Mouse (Mus musculus) limb, embryonic 14.5 days (tissue): ENCODE data around the gene Gtf2h4. TPM values are rescaled to one million over a fixed set of nuclear protein-coding genes. Genes with fewer than 3 reads are reported as not detected.
A peak's percentile ranks its signal among the peaks of the same experiment; 100 is the strongest.

Experiments used
- ATAC-seq: fragments of 200-750 bp; cut with Nextera tagmentation; 2 replicates; pipeline ENCODE4 v1.8.0; 2017; ENCODE audit warnings: low read depth, moderate number of reproducible peaks, moderate TSS enrichment; ENCODE audit not compliant: low FRiP score
- DNase-seq: peaks from one replicate; pipeline ENCODE4 v3.0.0-alpha.2; 2015; ENCODE audit warnings: low spot score
- H3K27ac ChIP-seq: fragments of 300-500 bp; sonication (generic); replicated peaks from 2 replicates; pipeline ENCODE4 v1.5.1; 2014; ENCODE audit warnings: low read depth, mild to moderate bottlenecking, low read length, moderate library complexity, mixed read lengths
- H3K27me3 ChIP-seq: fragments of 300-500 bp; sonication (generic); 2 replicates; pipeline ENCODE4 v1.6.1; 2014; ENCODE audit warnings: low read length, mixed read lengths; ENCODE audit not compliant: control insufficient read depth, insufficient read depth
- H3K36me3 ChIP-seq: fragments of 300-500 bp; sonication (generic); 2 replicates; pipeline ENCODE4 v1.6.1; 2014; ENCODE audit warnings: mild to moderate bottlenecking, low read length, moderate library complexity, mixed read lengths; ENCODE audit not compliant: control insufficient read depth, insufficient read depth
- H3K4me1 ChIP-seq: fragments of 300-500 bp; sonication (generic); 2 replicates; pipeline ENCODE4 v1.6.1; 2014; ENCODE audit warnings: antibody characterized with exemption, low read length, mixed read lengths; ENCODE audit not compliant: control insufficient read depth, insufficient read depth
- H3K4me2 ChIP-seq: fragments of 300-500 bp; sonication (generic); replicated peaks from 2 replicates; pipeline ENCODE4 v1.6.1; 2014; ENCODE audit warnings: low read depth, mild to moderate bottlenecking, low read length, moderate library complexity; ENCODE audit not compliant: severe bottlenecking
- H3K4me3 ChIP-seq: fragments of 300-500 bp; sonication (generic); replicated peaks from 2 replicates; pipeline ENCODE4 v1.5.1; 2014; ENCODE audit warnings: low read length
- H3K9ac ChIP-seq: fragments of 300-500 bp; sonication (generic); 2 replicates; pipeline ENCODE4 v1.6.1; 2014; ENCODE audit warnings: mild to moderate bottlenecking, low read depth, low read length, moderate library complexity; ENCODE audit not compliant: severe bottlenecking
- H3K9me3 ChIP-seq: fragments of 300-500 bp; sonication (generic); 2 replicates; pipeline ENCODE4 v1.6.1; 2016; ENCODE audit warnings: low read length; ENCODE audit not compliant: control insufficient read depth
- POLR2A ChIP-seq: fragments of 200-500 bp; IDR thresholded peaks from 2 replicates; pipeline ENCODE4 v1.8.0; 2012; ENCODE audit warnings: inconsistent platforms, mild to moderate bottlenecking, moderate library complexity, borderline replicate concordance; ENCODE audit not compliant: insufficient read depth, insufficient read length; ENCODE audit errors: extremely low read depth
- WGBS: fragments of 180-500 bp; shearing (Covaris S2); extraction: QIAGEN DNeasy Blood & Tissue Kit; methylation state at CpG from one replicate; pipeline ENCODE4 v1.1.7; 2014; 5-methylcytosine and 5-hydroxymethylcytosine counted together
- polyA plus RNA-seq, 2 experiments: library from polyadenylated mRNA; depleted of rRNA in 1 of 2; stranded (reverse) in 1 of 2; unstranded in 1 of 2; fragments of >200 nt; fragmentation: Nextera tagmentation in 1 of 2; extraction: Ambion mirVana in 1 of 2; gene quantifications; 2 replicates each; pipeline versions ENCODE4 v1.2.1 to v1.2.3; 2012 to 2014

Gtf2h4 gene
- polyA plus RNA-seq, 2 experiments: 40.7 to 43.0 TPM

DNA sequence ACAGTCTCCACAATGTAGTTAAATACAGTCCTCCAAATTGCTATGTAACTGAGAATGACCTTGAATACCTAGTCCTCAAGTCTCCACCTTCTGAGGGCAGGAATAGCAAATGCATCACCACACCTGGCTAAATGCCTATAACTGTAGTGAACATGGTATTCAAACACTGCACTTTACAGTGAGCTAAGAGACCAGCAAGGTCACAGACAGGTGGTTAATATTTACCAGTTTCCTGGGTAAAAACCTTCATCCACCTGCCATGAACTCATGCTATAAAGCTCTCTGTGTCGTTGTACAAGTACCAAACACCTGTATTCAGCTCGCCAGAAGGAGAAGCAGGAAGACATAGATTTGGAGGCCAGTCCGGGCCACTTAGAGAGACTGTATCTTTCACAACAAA, 42.6 kb upstream of the Gtf2h4 start:
- ATAC-seq (no peak), DNase-seq (no peak)
- Histone ChIP-seq H3K27ac (no peak overlapping the region), H3K27me3 (no peaks in the 10 kb centered on the region), H3K36me3 (no peaks in the 10 kb centered on the region), H3K9me3 (no peaks in the 10 kb centered on the region), H3K4me3 (no peak overlapping the region), H3K4me1 (peaks cover 13% of the 10 kb centered on the region; the same call in 1 of the 2 replicates), H3K9ac (no peak overlapping the region), H3K4me2 (no peak overlapping the region)
- TF ChIP-seq POLR2A: no peak
- 68% methylated on average over 3 of the region's 3 CpGs for WGBS

DNA sequence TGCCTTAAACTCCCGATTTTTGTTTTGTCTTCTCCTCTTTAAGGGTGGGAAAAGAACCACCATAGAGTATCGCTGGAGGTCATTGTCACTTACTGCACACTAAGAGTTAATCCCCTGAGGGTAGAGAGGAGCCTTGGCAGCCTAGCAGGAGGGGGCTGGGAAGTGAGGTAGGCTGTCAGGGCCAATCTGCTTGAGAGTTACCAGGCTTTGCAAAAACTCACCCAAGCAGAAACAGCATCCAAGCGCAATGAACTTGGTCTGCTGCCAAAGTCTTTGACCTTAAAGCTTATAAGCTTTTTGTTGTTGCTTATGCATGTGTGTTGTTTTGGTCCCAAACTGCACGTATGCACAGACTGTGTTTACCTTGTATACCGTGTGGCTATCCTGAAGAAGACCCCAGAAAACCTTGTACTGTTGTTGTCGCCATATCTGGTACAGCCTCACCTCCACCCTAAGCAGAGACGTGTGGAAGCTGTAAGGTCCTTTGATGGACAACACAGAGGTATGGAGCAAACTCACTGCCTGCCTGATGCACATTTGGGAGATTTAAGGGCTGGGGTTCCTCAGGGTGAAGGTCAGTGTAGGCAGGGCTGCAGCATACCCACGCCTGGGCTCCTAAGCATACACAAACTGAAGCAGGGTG, 37.3 kb upstream of the Gtf2h4 start:
- no peaks in the 10 kb centered on the region for H3K36me3 ChIP-seq
- peak; percentile 44 for DNase-seq

DNA sequence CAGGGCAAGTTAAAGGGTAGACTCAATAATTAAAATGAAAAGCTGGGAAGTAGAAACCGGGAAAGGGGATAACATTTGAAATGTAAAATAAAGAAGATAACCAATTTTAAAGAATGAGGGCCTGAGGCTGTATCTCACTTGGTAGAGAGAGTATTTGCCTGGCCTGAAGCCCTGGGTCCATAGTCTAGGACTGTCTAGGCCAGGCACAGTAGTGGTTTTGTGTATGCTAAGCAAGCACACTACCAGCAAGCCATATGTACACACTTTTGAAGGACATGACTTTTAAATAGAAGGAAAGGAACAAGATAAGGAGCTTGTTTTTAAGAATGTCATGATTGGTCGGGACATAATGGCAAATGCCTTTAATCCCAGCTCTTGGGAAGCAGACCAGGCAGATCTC, 35.1 kb upstream of the Gtf2h4 start:
- 74% methylated on average over 2 of the region's 2 CpGs for WGBS
- TF ChIP-seq POLR2A: no peak
- H3K4me2 ChIP-seq: no peak overlapping the region
- DNase-seq (no peak), ATAC-seq (no peak)
- no peak overlapping the region for H3K4me3 ChIP-seq
- H3K9ac ChIP-seq: no peak overlapping the region
- H3K27me3 ChIP-seq: no peaks in the 10 kb centered on the region
- no peak overlapping the region for H3K27ac ChIP-seq
- H3K9me3 ChIP-seq: no peaks in the 10 kb centered on the region
- H3K4me1 ChIP-seq: peaks cover 11% of the 10 kb centered on the region
- H3K36me3 ChIP-seq: no peaks in the 10 kb centered on the region

More for the DNA sequence above, 37.3 kb upstream of the Gtf2h4 start:
- Histone ChIP-seq H3K4me2 (no peak overlapping the region), H3K9me3 (no peaks in the 10 kb centered on the region), H3K4me1 (peaks cover 2% of the 10 kb centered on the region; the same call in 1 of the 2 replicates), H3K27ac (no peak overlapping the region), H3K4me3 (no peak overlapping the region), H3K27me3 (no peaks in the 10 kb centered on the region), H3K9ac (no peak overlapping the region)
- no peak for ATAC-seq
- WGBS: 30% methylated on average over 8 of the region's 8 CpGs
- no peak for TF ChIP-seq POLR2A

DNA sequence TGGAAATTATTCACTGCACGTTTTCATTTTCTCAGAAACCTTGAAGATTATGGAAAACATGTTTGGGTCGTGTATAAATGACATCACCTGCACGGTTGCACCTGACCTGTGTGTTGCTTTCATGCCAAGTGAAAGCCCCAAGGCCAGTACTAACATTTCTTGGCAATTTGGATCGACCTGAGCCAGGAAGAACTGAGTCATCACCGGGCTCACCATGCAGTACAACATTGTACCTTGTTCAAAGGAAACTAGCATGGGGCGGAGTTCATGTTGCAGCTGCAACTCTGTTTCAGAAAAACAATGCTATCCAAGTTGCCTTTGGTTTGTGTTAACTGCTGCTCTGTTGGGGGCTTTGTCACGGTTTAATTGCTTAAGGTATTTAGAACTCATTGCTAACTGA, 34.4 kb upstream of the Gtf2h4 start:
- Histone ChIP-seq H3K9ac (no peak overlapping the region), H3K4me1 (peaks cover 12% of the 10 kb centered on the region), H3K4me3 (no peak overlapping the region), H3K36me3 (no peaks in the 10 kb centered on the region), H3K9me3 (no peaks in the 10 kb centered on the region), H3K27ac (no peak overlapping the region), H3K27me3 (no peaks in the 10 kb centered on the region), H3K4me2 (no peak overlapping the region)
- ATAC-seq (no peak), DNase-seq (peak; percentile 40)
- WGBS: 54% methylated on average over 7 of the region's 7 CpGs
- no peak for TF ChIP-seq POLR2A

GRCm38 (mm10) chr17:35705836-35706235, 32.3 kb upstream of the Gtf2h4 start:
- Histone ChIP-seq H3K4me3 (no peak overlapping the region), H3K4me2 (no peak overlapping the region), H3K27ac (no peak overlapping the region), H3K9me3 (no peaks in the 10 kb centered on the region), H3K27me3 (no peaks in the 10 kb centered on the region; the same call in 1 of the 2 replicates), H3K4me1 (peaks cover 24% of the 10 kb centered on the region), H3K9ac (no peak overlapping the region), H3K36me3 (no peaks in the 10 kb centered on the region)
- ATAC-seq: no peak
- 28% methylated on average over 4 of the region's 4 CpGs for WGBS
- no peak for DNase-seq
- TF ChIP-seq POLR2A: no peak
